Mouse (Mus musculus) kidney, adult 2 months (tissue): Measurements from ENCODE around the gene Vps54.

ENCODE experiments used
- CTCF ChIP-seq: fragments of 200-500 bp; conservative IDR thresholded peaks from 2 replicates; pipeline ENCODE4 v1.5.1; 2011; ENCODE audit warnings: low read depth, mild to moderate bottlenecking, control low read depth, low read length, moderate library complexity, mixed read lengths; ENCODE audit not compliant: insufficient read depth, insufficient read length
- POLR2A ChIP-seq: fragments of 200-500 bp; IDR thresholded peaks from one replicate; pipeline ENCODE4 v1.6.1; 2011; ENCODE audit warnings: low read depth, low read length, control low read depth

- TF ChIP-seq CTCF (no peak), POLR2A (no peak)
These were observed 14.6 kb upstream of the Vps54 start for GRCm38 (mm10) chr11:21224446-21224845.
